Mouse (Mus musculus): Measurements from ENCODE around the gene Ttc21a. TPM values are rescaled to one million over a fixed set of nuclear protein-coding genes. Genes with fewer than 3 reads are reported as not detected.

Ttc21a gene
- polyA plus RNA-seq, 1 experiment from 2014 or later: 0.23 TPM

DNA sequence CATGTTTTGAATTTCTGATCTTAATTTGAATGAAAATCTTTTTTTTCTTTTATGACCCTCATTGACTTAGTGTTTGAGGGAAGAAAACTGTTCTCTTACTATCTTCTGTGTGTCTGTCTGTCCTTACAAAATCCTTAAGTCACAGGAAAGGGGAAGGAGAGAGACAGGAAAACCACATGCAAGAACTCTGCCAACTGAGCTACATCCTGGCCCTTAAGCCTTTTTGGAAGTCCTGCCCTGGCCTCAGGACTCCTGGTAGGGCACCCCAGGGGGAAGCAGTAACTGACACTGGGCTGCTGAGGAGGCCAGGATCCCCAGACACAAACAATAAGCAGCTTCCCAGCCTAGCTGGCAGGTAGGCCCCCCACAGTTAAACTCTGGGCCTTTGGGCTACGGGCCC is 5.9 kb downstream of the Ttc21a start:
- no peak overlapping the region for H3K4me2 ChIP-seq (replicated peaks)
- H3K27me3 ChIP-seq: no peaks in the 10 kb centered on the region
- H3K4me3 ChIP-seq: no peak overlapping the region
- no peak overlapping the region for H3K9ac ChIP-seq
- WGBS: 61% methylated on average over 1 of the region's 1 CpGs
- H3K4me1 ChIP-seq: peaks cover 13% of the 10 kb centered on the region
- H3K9me3 ChIP-seq: no peaks in the 10 kb centered on the region
- no peak for ATAC-seq (ENCODE audit: insufficient number of reproducible peaks, insufficient read depth, low FRiP score, low TSS enrichment)
- no peak overlapping the region for H3K27ac ChIP-seq
- H3K36me3 ChIP-seq: no peaks in the 10 kb centered on the region

DNA sequence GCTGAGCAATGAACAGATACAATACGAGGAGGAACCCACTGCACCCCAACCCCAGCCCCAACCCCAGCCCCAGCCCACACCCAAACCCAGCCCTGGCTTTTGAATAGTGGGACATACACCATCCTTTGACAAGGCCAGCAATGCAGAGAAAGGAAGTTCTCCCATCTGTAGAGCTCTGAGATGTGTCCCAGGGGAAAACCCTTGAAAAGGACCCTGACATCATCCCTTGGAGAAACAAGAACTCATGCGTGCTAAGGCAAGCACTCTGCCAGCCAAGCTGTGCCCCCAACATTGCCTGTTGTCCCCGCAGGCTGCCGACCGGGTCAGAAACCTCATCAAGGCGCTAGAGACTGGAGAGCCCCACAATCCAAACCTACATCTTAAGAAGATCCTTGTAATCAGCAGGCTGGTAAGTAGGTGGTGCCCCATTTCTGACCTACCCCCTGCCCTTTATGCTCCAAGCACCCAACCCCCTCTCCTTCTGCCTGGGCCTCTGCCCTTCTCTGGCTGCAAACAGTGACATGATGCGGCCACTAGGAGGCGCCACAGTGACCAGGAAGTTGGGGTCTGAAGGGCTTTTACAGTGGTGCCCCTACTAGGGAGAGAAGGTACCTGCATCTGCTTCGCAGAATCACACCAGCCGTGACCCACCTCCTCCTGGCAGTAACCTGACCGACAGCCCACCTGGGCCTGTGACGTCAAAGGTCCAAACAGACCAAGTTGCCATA is 7.9 kb downstream of the Ttc21a start:
- Histone ChIP-seq H3K9ac (no peak overlapping the region), H3K27me3 (no peaks in the 10 kb centered on the region), H3K27ac (no peak overlapping the region), H3K36me3 (no peaks in the 10 kb centered on the region), H3K4me3 (no peak overlapping the region), H3K9me3 (no peaks in the 10 kb centered on the region), H3K4me2 (replicated peaks) (no peak overlapping the region), H3K4me1 (peaks cover 6% of the 10 kb centered on the region; the same call in 1 of the 2 replicates)
- ATAC-seq (ENCODE audit: insufficient number of reproducible peaks, insufficient read depth, low FRiP score, low TSS enrichment): no peak
- 76% methylated on average over 12 of the region's 12 CpGs for WGBS

GRCm38 (mm10) chr9:119948804-119949203 is 11.4 kb downstream of the Ttc21a start:
- Histone ChIP-seq H3K9me3 (no peaks in the 10 kb centered on the region), H3K4me2 (replicated peaks) (no peak overlapping the region), H3K36me3 (no peaks in the 10 kb centered on the region), H3K4me1 (peaks cover 5% of the 10 kb centered on the region; the same call in 1 of the 2 replicates), H3K4me3 (no peak overlapping the region), H3K9ac (no peak overlapping the region), H3K27me3 (no peaks in the 10 kb centered on the region), H3K27ac (no peak overlapping the region)
- ATAC-seq (ENCODE audit: insufficient number of reproducible peaks, insufficient read depth, low FRiP score, low TSS enrichment): no peak
- 45% methylated on average over 3 of the region's 3 CpGs for WGBS

GRCm38 (mm10) chr9:119950434-119950833 is 13.0 kb downstream of the Ttc21a start:
- WGBS: 31% methylated on average over 6 of the region's 6 CpGs
- no peak overlapping the region; the same call in 1 of the 2 replicates for H3K9ac ChIP-seq
- H3K27me3 ChIP-seq: no peaks in the 10 kb centered on the region
- H3K4me3 ChIP-seq: no peak overlapping the region
- H3K27ac ChIP-seq: no peak overlapping the region; the same call in 1 of the 2 replicates
- H3K4me2 ChIP-seq (replicated peaks): no peak overlapping the region
- ATAC-seq (ENCODE audit: insufficient number of reproducible peaks, insufficient read depth, low FRiP score, low TSS enrichment): no peak
- no peaks in the 10 kb centered on the region for H3K9me3 ChIP-seq
- peaks cover 5% of the 10 kb centered on the region; the same call in 1 of the 2 replicates for H3K4me1 ChIP-seq
- H3K36me3 ChIP-seq: no peaks in the 10 kb centered on the region

GRCm38 (mm10) chr9:119951388-119951787 is 14.0 kb downstream of the Ttc21a start:
- H3K9me3 ChIP-seq: no peaks in the 10 kb centered on the region
- H3K4me3 ChIP-seq: no peak overlapping the region
- no peak overlapping the region for H3K27ac ChIP-seq
- no peak for ATAC-seq (ENCODE audit: insufficient number of reproducible peaks, insufficient read depth, low FRiP score, low TSS enrichment)
- no peak overlapping the region for H3K9ac ChIP-seq
- peaks cover 5% of the 10 kb centered on the region; the same call in 1 of the 2 replicates for H3K4me1 ChIP-seq
- no peaks in the 10 kb centered on the region for H3K36me3 ChIP-seq
- 83% methylated on average over 9 of the region's 9 CpGs for WGBS
- no peaks in the 10 kb centered on the region for H3K27me3 ChIP-seq
- no peak overlapping the region for H3K4me2 ChIP-seq (replicated peaks)

DNA sequence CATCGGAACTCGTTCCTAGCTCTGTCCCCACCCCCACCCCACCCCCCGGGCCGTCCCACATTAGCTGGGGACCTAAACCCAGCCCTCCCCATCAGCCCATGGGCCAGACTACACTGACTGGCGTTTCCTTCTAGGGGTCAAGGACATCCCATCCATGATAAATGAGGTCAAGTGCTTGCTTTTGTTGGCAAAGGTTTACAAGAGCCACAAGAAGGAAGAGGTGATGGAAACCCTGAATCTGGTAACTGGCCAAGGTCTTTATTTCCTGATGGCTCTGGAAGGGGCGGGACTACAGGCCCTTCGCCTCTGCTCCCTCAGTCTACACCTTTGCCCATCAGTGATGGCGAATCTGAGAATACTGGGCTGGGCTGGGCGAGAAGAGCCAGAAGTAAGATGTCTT is 21.4 kb downstream of the Ttc21a start:
- Histone ChIP-seq H3K27me3 (no peaks in the 10 kb centered on the region), H3K9ac (no peak overlapping the region), H3K9me3 (no peaks in the 10 kb centered on the region), H3K27ac (no peak overlapping the region), H3K4me3 (no peak overlapping the region), H3K4me2 (replicated peaks) (no peak overlapping the region), H3K4me1 (peaks cover 9% of the 10 kb centered on the region; the same call in 1 of the 2 replicates), H3K36me3 (no peaks in the 10 kb centered on the region)
- 79% methylated on average over 9 of the region's 9 CpGs for WGBS
- ATAC-seq (ENCODE audit: insufficient number of reproducible peaks, insufficient read depth, low FRiP score, low TSS enrichment): no peak

- WGBS: 79% methylated on average over 4 of the region's 4 CpGs
- Histone ChIP-seq H3K4me1 (peaks cover 9% of the 10 kb centered on the region; the same call in 1 of the 2 replicates), H3K27ac (no peak overlapping the region), H3K9me3 (no peaks in the 10 kb centered on the region), H3K36me3 (no peaks in the 10 kb centered on the region), H3K9ac (no peak overlapping the region), H3K4me2 (replicated peaks) (no peak overlapping the region), H3K27me3 (no peaks in the 10 kb centered on the region), H3K4me3 (no peak overlapping the region)
- ATAC-seq (ENCODE audit: insufficient number of reproducible peaks, insufficient read depth, low FRiP score, low TSS enrichment): no peak
Observed at GRCm38 (mm10) chr9:119962216-119962615, 24.8 kb downstream of the Ttc21a start.

GRCm38 (mm10) chr9:119962987-119963667 is 25.7 kb downstream of the Ttc21a start:
- H3K4me2 ChIP-seq (replicated peaks): peak overlapping the region; percentile 23
- H3K9me3 ChIP-seq: no peaks in the 10 kb centered on the region
- H3K36me3 ChIP-seq: no peaks in the 10 kb centered on the region
- H3K4me1 ChIP-seq: peaks cover 9% of the 10 kb centered on the region; the same call in 1 of the 2 replicates
- no peaks in the 10 kb centered on the region for H3K27me3 ChIP-seq
- 7% methylated on average over 21 of the region's 21 CpGs for WGBS
- H3K9ac ChIP-seq: peak overlapping the region; percentile 20; the same call in 1 of the 2 replicates
- no peak overlapping the region for H3K27ac ChIP-seq
- no peak overlapping the region for H3K4me3 ChIP-seq
- ATAC-seq (ENCODE audit: insufficient number of reproducible peaks, insufficient read depth, low FRiP score, low TSS enrichment): peak; percentile 53; the same call in 1 of the 2 replicates

DNA sequence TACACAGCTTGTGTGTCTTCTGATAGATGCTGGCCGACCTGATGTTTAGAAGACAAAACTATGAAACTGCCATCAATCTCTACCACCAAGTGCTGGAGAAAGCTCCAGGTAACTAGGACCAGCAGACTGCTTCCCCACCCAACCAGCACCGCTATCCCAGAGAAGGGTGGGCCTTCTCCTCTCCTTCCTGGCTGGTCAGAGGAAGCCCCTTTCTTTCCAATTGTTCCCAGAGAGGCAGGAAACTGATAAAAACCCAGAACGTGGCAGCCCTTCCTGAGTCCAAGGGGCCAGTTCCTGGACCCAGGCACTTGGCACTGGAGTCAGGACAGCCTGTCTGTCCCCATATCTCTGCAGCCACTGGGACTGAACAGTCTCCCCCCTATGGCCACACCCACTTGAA is 26.8 kb downstream of the Ttc21a start:
- WGBS: 69% methylated on average over 3 of the region's 3 CpGs
- Histone ChIP-seq H3K27ac (no peak overlapping the region), H3K9ac (no peak overlapping the region)

DNA sequence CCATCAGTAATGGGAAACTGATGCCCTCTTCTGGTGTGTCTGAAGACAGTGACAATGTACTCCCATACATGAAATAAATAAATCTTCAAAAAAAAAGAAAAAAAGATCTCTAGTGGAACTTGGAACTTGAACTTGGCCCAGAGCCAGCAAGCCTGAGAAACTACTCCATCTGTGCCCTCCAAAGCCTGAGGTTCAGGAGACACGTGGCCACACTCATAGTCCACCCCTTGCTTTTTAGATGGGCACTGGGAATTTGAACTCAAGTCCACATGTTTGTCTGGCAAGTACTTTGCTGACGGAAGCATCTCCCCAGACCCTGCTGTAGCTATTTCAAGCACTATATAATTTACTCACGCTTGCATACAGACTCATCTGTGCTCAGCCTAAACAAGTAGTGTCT is 27.8 kb downstream of the Ttc21a start:
- 74% methylated on average over 3 of the region's 3 CpGs for WGBS
- Histone ChIP-seq H3K4me1 (peaks cover 9% of the 10 kb centered on the region; the same call in 1 of the 2 replicates), H3K9me3 (no peaks in the 10 kb centered on the region), H3K27me3 (no peaks in the 10 kb centered on the region), H3K4me3 (no peak overlapping the region), H3K27ac (no peak overlapping the region), H3K36me3 (no peaks in the 10 kb centered on the region), H3K9ac (no peak overlapping the region), H3K4me2 (replicated peaks) (no peak overlapping the region)
- ATAC-seq (ENCODE audit: insufficient number of reproducible peaks, insufficient read depth, low FRiP score, low TSS enrichment): no peak

More for the DNA sequence above, 26.8 kb downstream of the Ttc21a start:
- Histone ChIP-seq H3K4me3 (no peak overlapping the region), H3K4me1 (peaks cover 9% of the 10 kb centered on the region; the same call in 1 of the 2 replicates), H3K36me3 (no peaks in the 10 kb centered on the region), H3K4me2 (replicated peaks) (no peak overlapping the region), H3K27me3 (no peaks in the 10 kb centered on the region), H3K9me3 (no peaks in the 10 kb centered on the region)
- no peak for ATAC-seq (ENCODE audit: insufficient number of reproducible peaks, insufficient read depth, low FRiP score, low TSS enrichment)

GRCm38 (mm10) chr9:119966221-119966910 is 29.0 kb downstream of the Ttc21a start:
- H3K27me3 ChIP-seq: no peaks in the 10 kb centered on the region
- no peak overlapping the region for H3K9ac ChIP-seq
- no peak overlapping the region for H3K4me2 ChIP-seq (replicated peaks)
- no peak for ATAC-seq (ENCODE audit: insufficient number of reproducible peaks, insufficient read depth, low FRiP score, low TSS enrichment)
- peaks cover 9% of the 10 kb centered on the region; the same call in 1 of the 2 replicates for H3K4me1 ChIP-seq
- H3K27ac ChIP-seq: no peak overlapping the region
- H3K36me3 ChIP-seq: no peaks in the 10 kb centered on the region; the same call in 1 of the 2 replicates
- no peaks in the 10 kb centered on the region for H3K9me3 ChIP-seq
- no peak overlapping the region for H3K4me3 ChIP-seq
- WGBS: 85% methylated on average over 26 of the region's 26 CpGs
